Mouse (Mus musculus) left cerebral cortex, postnatal 25 days (tissue): Measurements from ENCODE around the gene BC117090. TPM values are rescaled to one million over a fixed set of nuclear protein-coding genes. Genes with fewer than 3 reads are reported as not detected.
"Not testable (repeated sequence)": the region's sequence is repeated elsewhere in the genome, so short reads cannot be mapped to it uniquely, and the experiment has no call there.

Source experiments
- DNase-seq, 2 experiments: peaks; one replicate each; pipeline ENCODE4 v3.0.0; 2022; ENCODE audit warnings: low spot score in 2 of 2, mixed read lengths in 1 of 2
- intact Hi-C: fragments of 180-260 bp; cut with DNase I; formaldehyde crosslinking; loops from one replicate; pipeline ENCODE4 v1.15.1; 2025
- total RNA-seq, 2 experiments: library from RNA; stranded (reverse); gene quantifications; 2 replicates each; pipeline ENCODE4 v1.2.3; 2021

Gene BC117090
- total RNA-seq, result not detected

DNA sequence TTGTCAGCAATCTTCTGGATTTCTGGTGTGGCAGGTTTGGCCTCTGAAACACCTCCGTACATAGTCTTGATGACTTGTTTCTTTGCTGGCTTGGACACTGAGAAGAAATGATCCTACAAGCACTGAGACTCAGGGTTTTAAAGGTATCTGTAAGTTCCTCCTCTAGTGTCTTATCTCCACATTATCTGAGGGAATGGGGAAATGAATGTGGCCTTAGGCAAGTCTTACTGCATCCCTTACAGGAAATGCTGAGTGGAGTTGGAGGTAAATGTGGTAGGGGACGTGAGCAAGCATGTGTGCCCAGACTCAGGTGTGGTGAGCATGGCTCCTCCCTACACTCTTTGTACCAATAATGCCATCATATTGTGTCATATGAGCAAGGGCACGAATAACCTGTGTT lies at the start of gene BC117090:
TSS of gene BC117090 (minus strand) at position 101 of the 400 bp plus-strand sequence.
- intact Hi-C loops, result no loop called here
- no peak for DNase-seq

DNA sequence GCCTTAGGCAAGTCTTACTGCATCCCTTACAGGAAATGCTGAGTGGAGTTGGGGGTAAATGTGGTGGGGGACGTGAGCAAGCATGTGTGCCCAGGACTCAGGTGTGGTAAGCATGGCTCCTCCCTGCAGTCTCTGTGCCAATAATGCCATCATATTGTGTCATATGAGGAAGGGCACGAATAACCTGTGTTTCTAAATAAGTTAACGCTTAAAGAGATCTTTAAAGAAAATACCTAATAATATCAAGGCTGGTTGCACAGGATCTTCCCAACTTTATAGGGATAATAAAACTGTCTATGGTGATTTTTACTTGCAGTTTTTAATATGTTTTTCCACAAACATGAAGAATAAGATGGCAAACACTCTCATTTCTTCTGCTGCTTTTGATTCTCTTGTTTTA lies 33.5 kb upstream of the BC117090 start, which contains the start of gene BC100530:
TSS of gene BC100530 (minus strand) at position 101 of the 400 bp plus-strand sequence.
- DNase-seq, intact Hi-C loops: not testable (repeated sequence)

GRCm38 (mm10) chr16:36337171-36337570 lies 3.0 kb upstream of the BC117090 start:
- intact Hi-C loops, result no loop called here
- DNase-seq, result no peak

- intact Hi-C loops, result no loop called here
- DNase-seq, result no peak
Observed at GRCm38 (mm10) chr16:36319286-36319685, 14.8 kb downstream of the BC117090 start.

GRCm38 (mm10) chr16:36316111-36316510 lies 18.0 kb downstream of the BC117090 start:
- intact Hi-C loops, DNase-seq: not testable (repeated sequence)

- intact Hi-C loops, result no loop called here
- DNase-seq, result no peak
Observed at GRCm38 (mm10) chr16:36307631-36308030, 26.5 kb downstream of the BC117090 start.

DNA sequence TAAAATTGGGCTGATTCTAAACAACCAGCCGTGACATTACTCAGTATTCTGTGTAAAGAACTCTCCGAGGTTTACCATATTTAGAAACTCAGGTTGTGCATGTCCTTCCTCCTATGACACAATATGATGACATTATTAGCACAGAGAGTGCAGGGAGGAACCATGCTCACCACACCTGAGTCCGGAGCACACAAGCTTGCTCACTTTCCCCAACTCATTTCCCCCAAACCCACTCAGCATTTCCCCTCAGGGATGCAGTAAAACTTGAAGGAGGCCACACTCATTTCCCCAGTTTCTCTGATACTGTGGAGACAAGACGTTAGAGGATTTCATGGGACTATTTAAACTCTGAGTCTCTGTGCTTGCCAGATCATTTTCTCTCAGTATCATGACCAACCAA lies 45.0 kb downstream of the BC117090 start:
- intact Hi-C loops, result no loop called here
- no peak for DNase-seq

DNA sequence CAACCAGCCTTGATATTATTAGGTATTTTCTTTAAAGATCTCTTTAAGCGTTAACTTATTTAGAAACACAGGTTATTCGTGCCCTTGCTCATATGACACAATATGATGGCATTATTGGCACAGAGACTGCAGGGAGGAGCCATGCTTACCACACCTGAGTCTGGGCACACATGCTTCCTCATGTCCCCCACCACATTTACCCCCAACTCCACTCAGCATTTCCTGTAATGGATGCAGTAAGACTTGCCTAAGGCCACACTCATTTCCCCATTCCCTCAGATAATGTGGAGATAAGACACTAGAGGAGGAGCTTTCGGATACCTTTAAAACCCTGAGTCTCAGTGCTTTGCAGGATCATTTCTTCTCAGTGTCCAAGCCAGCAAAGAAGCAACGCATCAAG lies 57.3 kb downstream of the BC117090 start, which contains the start of gene Stfa1:
TSS of gene Stfa1 (plus strand) at position 156 of the 400 bp plus-strand sequence.
- intact Hi-C loops, DNase-seq: not testable (repeated sequence)

Other genes with a start within 250 kb of the BC117090 start
- gene Csta1, start 203.1 kb downstream of the BC117090 start, total RNA-seq, result not detected
- not detected for gene Stfa2l1, start 177.5 kb downstream of the BC117090 start, total RNA-seq
- gene Gm5483, start 150.1 kb downstream of the BC117090 start, total RNA-seq, result not detected
- not detected for gene Gm5416, start 123.9 kb downstream of the BC117090 start, total RNA-seq
- not detected for gene 2010005H15Rik, start 112.9 kb downstream of the BC117090 start, total RNA-seq
- gene Stfa1, start 57.4 kb downstream of the BC117090 start, total RNA-seq, result not detected
- not detected for gene BC100530, start 33.4 kb upstream of the BC117090 start, total RNA-seq
- gene Stfa2, start 74.1 kb upstream of the BC117090 start, total RNA-seq, result not detected
- gene Stfa3, start 121.1 kb upstream of the BC117090 start, total RNA-seq, result not detected
- 1 to 10 TPM; 2.5 to 2.8 TPM for gene Casr, start 227.8 kb upstream of the BC117090 start, total RNA-seq